Mouse (Mus musculus) frontal cortex, postnatal 25 days (tissue): ENCODE data around the gene Tspan9.

Source experiments
- DNase-seq, 2 experiments: peaks; one replicate each; pipeline ENCODE4 v3.0.0; 2022; ENCODE audit warnings: low spot score in 2 of 2

The Tspan9 gene

DNA sequence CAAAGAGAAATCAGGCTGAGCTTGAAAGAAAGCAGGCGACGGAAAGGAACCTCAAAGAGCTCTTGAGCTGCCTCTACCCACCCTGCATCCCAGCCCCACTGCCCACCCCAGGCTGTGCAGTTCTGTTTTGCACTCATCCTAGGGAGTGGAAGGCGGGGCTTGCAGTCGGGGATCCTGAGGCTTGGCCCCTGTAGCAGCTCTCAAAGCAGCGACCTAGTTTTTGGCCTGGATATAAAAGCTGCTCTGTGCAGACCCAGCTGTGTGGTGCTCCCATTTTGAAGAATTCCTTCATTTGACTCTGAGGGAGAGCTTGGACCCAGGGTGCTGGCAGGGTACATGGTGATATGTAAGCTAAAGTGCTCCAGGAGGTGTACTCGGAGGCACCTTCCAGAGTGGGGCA lies 218.6 kb downstream of the Tspan9 start:
- DNase-seq = no peak

DNA sequence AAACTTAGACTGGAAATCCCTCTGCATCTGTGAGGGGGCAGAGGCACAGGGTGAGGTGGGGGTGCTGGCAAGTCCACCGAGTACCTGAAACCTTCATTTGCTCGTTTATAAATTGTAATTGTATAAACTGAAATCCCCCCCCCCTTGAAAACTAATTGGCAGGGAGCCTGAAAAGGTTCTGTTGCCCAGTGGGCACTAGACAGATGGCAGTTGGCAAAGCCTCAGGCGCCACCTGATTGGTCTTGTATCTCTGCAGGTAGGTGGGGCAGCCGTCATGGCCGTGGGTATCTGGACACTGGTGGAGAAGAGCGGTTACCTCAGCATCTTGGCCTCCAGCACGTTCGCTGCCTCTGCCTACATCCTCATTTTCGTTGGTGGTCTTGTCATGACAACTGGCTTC lies 220.1 kb downstream of the Tspan9 start:
- no peak for DNase-seq

DNA sequence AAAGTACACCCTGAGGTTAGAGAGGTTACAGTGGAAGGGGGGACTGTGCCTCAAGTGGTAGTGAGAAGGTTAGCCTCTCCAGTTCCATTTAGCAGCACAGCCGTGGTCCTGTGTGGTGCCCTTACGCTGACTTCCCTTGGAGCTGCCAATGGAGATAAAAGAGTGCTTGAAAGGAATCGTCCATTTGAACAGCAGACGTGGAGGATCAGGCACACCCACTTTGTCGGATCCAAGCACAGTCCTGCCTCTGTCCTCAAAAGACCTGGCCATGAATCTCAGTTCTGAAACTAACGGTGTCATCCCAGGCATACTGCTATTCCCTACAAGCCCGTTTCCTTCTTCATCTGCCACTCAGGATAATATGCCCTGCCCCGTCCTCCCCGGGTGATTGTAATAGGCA lies 221.4 kb downstream of the Tspan9 start:
- DNase-seq = no peak

DNA sequence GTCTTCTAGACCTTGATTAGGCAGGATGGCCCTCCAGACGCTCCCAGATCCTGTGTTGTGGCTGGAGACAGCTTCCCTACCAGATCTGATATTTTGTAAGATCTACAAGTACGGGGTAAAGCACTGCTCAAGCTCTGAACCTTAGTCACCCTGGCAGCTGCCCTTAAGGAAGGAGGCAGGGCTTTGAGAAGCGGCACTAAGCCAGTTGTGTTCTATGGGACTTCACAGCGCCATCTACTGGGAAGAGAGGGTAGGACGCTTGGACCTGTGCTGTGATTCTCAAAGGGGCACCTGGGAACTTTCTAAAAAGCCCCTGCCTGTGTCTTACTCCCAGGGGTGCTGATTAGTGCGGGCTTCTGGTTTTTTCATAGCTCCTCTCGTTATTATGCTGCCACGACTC lies 222.7 kb downstream of the Tspan9 start:
- peak; percentile 80 to 83 for DNase-seq

DNA sequence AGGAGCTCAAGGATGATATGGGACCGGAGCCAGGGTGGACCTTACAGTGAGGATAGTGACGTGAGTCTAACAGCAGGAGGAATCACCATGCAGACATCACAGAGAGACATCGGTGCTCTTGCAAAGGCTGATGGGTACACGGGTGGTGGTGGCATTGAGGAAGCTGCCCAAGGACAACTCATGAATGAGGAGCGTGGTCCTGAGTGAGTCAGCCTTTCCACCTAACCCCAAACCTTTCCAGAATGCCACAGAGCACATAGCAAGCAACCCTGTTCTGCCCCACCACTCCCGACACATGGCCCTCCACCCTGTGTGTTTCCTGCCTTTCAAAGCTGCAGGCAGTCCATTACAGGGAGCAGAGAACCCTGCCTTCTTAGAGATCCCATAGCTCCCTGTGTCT lies 223.9 kb downstream of the Tspan9 start:
- DNase-seq = no peak

- DNase-seq = no peak
Measured at GRCm38 (mm10) chr6:127917712-127918111, 225.7 kb downstream of the Tspan9 start.

GRCm38 (mm10) chr6:127916993-127917392 lies 226.4 kb downstream of the Tspan9 start:
- no peak for DNase-seq

DNA sequence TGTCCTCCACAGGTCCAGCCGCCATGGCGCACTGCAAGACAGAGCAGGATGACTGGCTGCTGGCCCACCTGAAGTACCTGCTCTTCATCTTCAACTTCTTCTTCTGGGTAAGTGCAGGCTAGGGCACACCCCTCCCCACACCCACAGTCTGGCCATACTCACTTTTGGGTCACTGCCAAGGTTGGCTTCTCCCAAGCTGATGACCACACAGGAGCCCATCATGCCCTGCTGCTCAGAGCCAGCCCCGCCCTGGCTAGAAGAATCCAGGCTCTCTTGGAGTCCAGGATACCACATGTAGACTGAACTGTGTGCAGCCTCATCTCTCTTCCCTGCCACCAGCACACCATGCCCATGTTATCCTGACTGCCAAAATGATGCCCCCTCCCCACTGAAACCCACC lies 230.5 kb downstream of the Tspan9 start:
- no peak for DNase-seq

DNA sequence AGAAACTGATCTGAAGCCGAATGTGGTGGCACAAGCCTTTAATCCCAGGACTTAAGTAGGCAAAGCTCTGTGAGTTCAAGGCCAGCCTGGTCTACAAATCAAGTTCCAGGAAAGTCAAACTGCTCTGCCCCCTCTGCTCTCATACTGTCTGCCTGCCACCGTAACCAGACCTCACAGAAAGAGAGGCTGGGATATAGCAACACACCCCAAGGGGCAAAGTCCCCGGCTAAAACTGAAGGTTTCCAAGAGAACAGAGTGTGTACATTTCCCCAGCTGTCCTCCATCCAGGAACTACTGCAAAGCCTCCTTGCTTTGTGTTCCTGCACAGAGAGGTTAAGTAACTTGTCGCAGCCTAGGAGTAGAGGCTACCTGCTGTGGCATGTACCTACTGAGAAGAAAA lies 231.7 kb downstream of the Tspan9 start:
- no peak for DNase-seq
